Mouse (Mus musculus) thymus, postnatal 0 days (tissue): ENCODE measurements around the gene Aars. TPM values are rescaled to one million over a fixed set of nuclear protein-coding genes. Genes with fewer than 3 reads are reported as not detected.

Source experiments
- DNase-seq: peaks from one replicate; pipeline ENCODE4 v3.0.0-alpha.2; 2015; ENCODE audit warnings: low spot score
- microRNA-seq: library from miRNA; unstranded; fragments of <30 nt; microRNA quantifications from one replicate; pipeline ENCODE4, GENCODE M21; 2016; ENCODE audit warnings: borderline number of aligned reads
- polyA plus RNA-seq: library from polyadenylated mRNA; unstranded; fragments of >200 nt; fragmentation: Nextera tagmentation; extraction: Ambion mirVana; gene quantifications from 2 replicates; pipeline ENCODE4 v1.2.1, GENCODE M21; 2015

Gene Aars
- polyA plus RNA-seq, 1 experiment from 2014 or later, result 33.2 TPM

DNA sequence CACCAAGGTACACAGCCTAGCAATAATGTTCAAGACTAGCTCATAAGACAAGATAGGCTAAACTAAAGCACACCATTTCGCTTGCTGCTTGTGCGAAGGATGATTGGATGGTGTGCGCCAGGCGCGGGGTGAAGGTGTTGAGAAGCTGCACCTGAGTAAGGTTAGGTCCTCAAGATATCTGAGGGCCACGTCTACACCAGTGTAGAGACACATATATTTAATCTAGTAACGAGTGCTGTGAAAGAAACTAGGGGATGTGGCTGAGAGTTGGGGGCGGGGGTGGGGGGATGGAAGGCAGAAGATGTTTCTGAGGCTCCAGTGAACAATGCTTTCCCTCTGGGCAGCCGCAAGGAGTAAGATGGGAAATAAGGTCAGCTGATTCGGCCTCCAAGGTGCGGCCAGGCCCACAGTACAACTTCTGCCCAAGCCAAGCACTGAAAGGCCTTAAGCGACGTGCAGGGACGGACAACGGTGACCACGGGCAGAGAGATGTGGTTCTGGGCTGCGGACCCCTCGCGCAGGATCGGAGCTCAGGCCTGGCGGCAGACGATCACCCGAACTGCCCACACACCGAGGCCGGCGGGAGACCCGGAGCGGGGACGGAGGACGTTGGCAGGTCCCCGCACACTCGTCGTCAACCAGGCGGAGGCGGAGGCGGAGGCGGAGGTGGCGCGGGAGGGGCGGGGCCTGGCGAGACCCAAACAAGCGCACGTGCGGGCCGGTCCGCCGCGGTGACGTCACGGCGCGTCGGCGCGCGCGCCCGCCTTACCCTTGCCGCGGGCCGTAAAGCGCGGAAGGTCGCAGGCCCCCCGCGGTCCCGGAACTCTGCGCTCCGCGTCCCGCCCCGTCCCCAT, 61.1 kb downstream of the Aars start, which contains the start of gene Pdpr:
Gene Pdpr, plus strand, starts transcription at position 766 of the 854 bp plus-strand sequence.
- peak; percentile 90 for DNase-seq

DNA sequence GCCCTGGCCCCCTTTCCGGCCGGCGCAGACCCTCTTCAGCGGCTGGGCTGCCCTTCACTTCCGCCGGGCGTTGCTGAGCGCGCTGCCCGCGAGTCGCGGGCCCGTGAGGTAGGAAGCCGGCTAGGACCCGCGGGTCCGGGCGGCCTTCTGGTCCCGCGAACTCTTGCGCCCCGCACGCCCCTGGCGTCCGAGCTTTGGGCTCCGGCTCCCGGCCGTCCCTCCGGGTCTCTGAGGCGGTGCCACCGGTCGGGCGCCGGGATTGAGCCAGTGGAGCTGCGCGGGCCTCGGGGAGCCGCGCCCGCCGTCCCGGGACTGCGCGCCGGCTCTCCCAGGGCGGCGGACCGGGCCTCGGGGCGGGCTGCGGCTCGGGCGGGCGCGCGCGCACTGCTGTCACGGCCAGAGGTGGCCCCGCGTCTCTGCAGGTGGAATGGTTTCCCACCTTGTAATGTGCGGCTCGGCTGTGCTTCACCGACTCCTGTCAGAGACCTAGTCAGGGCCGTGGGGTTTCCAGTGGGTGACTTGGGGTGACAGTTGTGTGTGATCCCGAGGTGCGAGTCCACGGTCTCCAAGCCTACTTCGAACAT, 61.9 kb downstream of the Aars start:
- DNase-seq, result peak; percentile 22

Small RNA genes lying within 50 kb of the gene (microRNA-seq; reads per million reads assigned to microRNA genes)
- gene Gm24103, result not detected
- gene Mir3473d, result 1.7 reads per million

Other genes starting within 250 kb of the Aars start
- 10.5 and 11.8 TPM in 2 replicates for gene Il34, start 227.2 kb upstream of the Aars start, polyA plus RNA-seq
- gene Cog4, start 186.5 kb upstream of the Aars start, polyA plus RNA-seq, result 46.2 and 49.3 TPM in 2 replicates
- gene Sf3b3, start 186.4 kb upstream of the Aars start, polyA plus RNA-seq, result 119 and 122 TPM in 2 replicates
- gene Fuk, start 130.7 kb upstream of the Aars start, polyA plus RNA-seq, result 4.9 and 5.2 TPM in 2 replicates
- gene St3gal2, start 113.2 kb upstream of the Aars start, polyA plus RNA-seq, result 9.0 and 9.5 TPM in 2 replicates
- 15.9 and 16.9 TPM in 2 replicates for gene Ddx19a, start 35.3 kb upstream of the Aars start, polyA plus RNA-seq
- 10.2 and 10.6 TPM in 2 replicates for gene Ddx19b, start 1.4 kb upstream of the Aars start, polyA plus RNA-seq
- gene Exosc6, start 23.2 kb downstream of the Aars start, polyA plus RNA-seq, result 32.3 and 36.7 TPM in 2 replicates
- gene Clec18a, start 59.3 kb downstream of the Aars start, polyA plus RNA-seq, result 0.18 TPM in 1 of 2 replicates, not detected in the other
- 8.9 and 11.3 TPM in 2 replicates for gene Pdpr, start 61.5 kb downstream of the Aars start, polyA plus RNA-seq
- 26.2 and 28.6 TPM in 2 replicates for gene Glg1, start 226.1 kb downstream of the Aars start, polyA plus RNA-seq